Mouse (Mus musculus) Patski (cell line): Measurements from ENCODE around the gene Epdr1. TPM values are rescaled to one million over a fixed set of nuclear protein-coding genes. Genes with fewer than 3 reads are reported as not detected.
A peak's percentile ranks its signal among the peaks of the same experiment; 100 is the strongest.

ENCODE experiments used
- ATAC-seq: fragments of 100-300 bp; one replicate; pipeline ENCODE4 v1.8.0; 2021
- CTCF ChIA-PET: fragments of 350-600 bp; sonication (Branson Sonifier 250); formaldehyde crosslinking; loops from one replicate; lab custom pipeline; 2022; ENCODE audit warnings: inconsistent platforms; lab: Charles Lee
- POLR2A ChIA-PET: fragments of 350-600 bp; sonication (Branson Sonifier 250); formaldehyde crosslinking; loops from one replicate; lab custom pipeline; 2022; ENCODE audit warnings: antibody characterized with exemption, inconsistent platforms; lab: Charles Lee
- DNase-seq: peaks from one replicate; pipeline ENCODE4 v3.0.0-alpha.2; 2011; ENCODE audit warnings: low read depth, low spot score
- H3K27me3 ChIP-seq: fragments of 371-371 bp; one replicate; pipeline ENCODE4 v1.5.1; 2021
- CTCF ChIP-seq: fragments of 100-300 bp; IDR thresholded peaks from one replicate; pipeline ENCODE4 v1.5.1; 2021
- in situ Hi-C: fragments of 300-500 bp; cut with MboI; formaldehyde crosslinking; loops from 3 replicates; pipeline ENCODE4 v1.11.1; 2018; ENCODE audit warnings: low pct_unique_long_range_greater_than_20kb, mixed read lengths
- polyA plus RNA-seq: library from polyadenylated mRNA; unstranded; gene quantifications from one replicate; pipeline ENCODE4 v1.2.3, GENCODE M21; 2021

Epdr1 gene
- polyA plus RNA-seq, 1 experiment from 2014 or later: 62.1 TPM

GRCm38 (mm10) chr13:19626473-19626872 is 6.7 kb upstream of the Epdr1 start:
- in situ Hi-C loops: loop anchor here (25.0 kb wide), 1 partner anchor 164 kb away; no protein-coding TSS in a partner anchor
- DNase-seq (no peak), ATAC-seq (peak; percentile 63)
- H3K27me3 ChIP-seq: no peaks in the 10 kb centered on the region
- ChIA-PET POLR2A (interaction anchor here (1.0 kb wide), 1 partner anchor 41 kb away, joined by 3 read pairs; no protein-coding TSS in a partner anchor), CTCF (interaction anchor here (1.2 to 1.3 kb wide), 2 partner anchors 9 to 262 kb away, joined by 3 to 10 read pairs; no protein-coding TSS in a partner anchor)
- TF ChIP-seq CTCF: no peak

- ChIA-PET POLR2A (no interaction called here), CTCF (interaction anchor here (0.6 kb wide), 1 partner anchor 259 kb away, joined by 3 read pairs; no protein-coding TSS in a partner anchor)
- DNase-seq (no peak), ATAC-seq (no peak)
- no peaks in the 10 kb centered on the region for H3K27me3 ChIP-seq
- no peak for TF ChIP-seq CTCF
- in situ Hi-C loops: loop anchor here (25.0 kb wide), 1 partner anchor 162 kb away; no protein-coding TSS in a partner anchor
These were observed 5.0 kb upstream of the Epdr1 start for GRCm38 (mm10) chr13:19624632-19625320.

GRCm38 (mm10) chr13:19623228-19623905 is 3.6 kb upstream of the Epdr1 start:
- POLR2A ChIA-PET: no interaction called here
- no peak for DNase-seq
- in situ Hi-C loops: no loop called here
- TF ChIP-seq CTCF: no peak
- no peak for ATAC-seq
- CTCF ChIA-PET: interaction anchor here (0.8 to 1.6 kb wide), 4 partner anchors 12 to 174 kb away, joined by 3 to 6 read pairs (median 3); no protein-coding TSS in a partner anchor
- no peaks in the 10 kb centered on the region for H3K27me3 ChIP-seq

- H3K27me3 ChIP-seq: no peaks in the 10 kb centered on the region
- ChIA-PET CTCF (interaction anchor here (1.3 to 1.6 kb wide), 3 partner anchors 12 to 173 kb away, joined by 3 to 6 read pairs (median 3); no protein-coding TSS in a partner anchor), POLR2A (no interaction called here)
- ATAC-seq (no peak), DNase-seq (no peak)
- in situ Hi-C loops: no loop called here
- TF ChIP-seq CTCF: peak; percentile 20
These were observed 3.0 kb upstream of the Epdr1 start, which contains the start of gene Sfrp4 for GRCm38 (mm10) chr13:19622573-19623227. TSS of gene Sfrp4 (plus strand) at chr13:19623104.

- CTCF ChIA-PET: interaction anchor here (0.8 to 1.7 kb wide), 3 partner anchors 22 to 254 kb away, joined by 3 read pairs; no protein-coding TSS in a partner anchor
- no peak for DNase-seq
- peak; percentile 31 for ATAC-seq
- POLR2A ChIA-PET: no interaction called here
- in situ Hi-C loops: no loop called here
- H3K27me3 ChIP-seq: no peaks in the 10 kb centered on the region
- TF ChIP-seq CTCF: no peak
These were observed 899 bp downstream of the Epdr1 start for GRCm38 (mm10) chr13:19618841-19619215.

- ChIA-PET POLR2A (no interaction called here), CTCF (interaction anchor here (1.1 to 1.7 kb wide), 4 partner anchors 21 to 168 kb away, joined by 3 read pairs; no protein-coding TSS in a partner anchor)
- DNase-seq (no peak), ATAC-seq (no peak)
- no peak for TF ChIP-seq CTCF
- no peaks in the 10 kb centered on the region for H3K27me3 ChIP-seq
- in situ Hi-C loops: no loop called here
These were observed 1.6 kb downstream of the Epdr1 start for GRCm38 (mm10) chr13:19618081-19618480.

DNA sequence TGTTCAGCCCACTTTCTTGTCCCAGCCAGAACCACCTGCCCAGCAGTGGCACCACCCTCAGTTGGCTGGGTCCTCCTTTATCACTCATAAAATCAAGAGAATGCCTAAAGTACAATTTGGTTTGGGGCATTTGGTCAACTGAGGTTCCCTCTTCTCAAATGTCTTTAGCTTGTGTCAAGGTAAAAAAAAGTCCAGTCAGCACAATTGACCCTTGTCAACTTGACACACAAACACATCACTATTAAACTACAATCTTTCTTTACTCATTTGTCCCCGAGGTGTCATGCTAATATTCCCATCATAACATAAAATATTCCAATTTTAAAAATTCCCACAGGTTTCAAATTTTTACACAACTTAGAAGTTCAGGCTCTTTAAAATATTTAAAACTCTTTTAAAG is 5.4 kb downstream of the Epdr1 start:
- DNase-seq (no peak), ATAC-seq (no peak)
- H3K27me3 ChIP-seq: no peaks in the 10 kb centered on the region
- in situ Hi-C loops: no loop called here
- ChIA-PET CTCF (interaction anchor here (0.9 to 1.1 kb wide), 2 partner anchors 12 to 44 kb away, joined by 3 read pairs; no protein-coding TSS in a partner anchor), POLR2A (no interaction called here)
- TF ChIP-seq CTCF: no peak

DNA sequence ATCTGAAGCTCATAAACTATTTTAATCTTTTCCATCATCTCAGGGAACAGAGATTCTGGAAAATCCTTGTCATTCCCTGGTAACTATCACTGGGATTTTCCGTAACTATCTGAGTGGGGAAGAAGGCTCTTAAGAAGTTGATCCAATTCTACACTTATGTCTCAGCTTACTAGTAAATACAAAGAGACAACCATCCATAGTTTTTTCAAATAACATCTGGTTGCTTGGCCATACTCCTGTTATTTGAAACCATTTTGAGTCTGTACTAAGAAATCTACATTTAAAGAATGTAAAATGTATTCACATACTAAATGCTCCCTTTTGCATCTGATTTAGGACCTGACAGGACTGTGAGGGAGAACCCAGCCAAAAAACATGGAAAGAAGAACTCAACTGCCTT is 6.3 kb downstream of the Epdr1 start:
- CTCF ChIA-PET: interaction anchor here (0.9 to 1.3 kb wide), 2 partner anchors 44 to 128 kb away, joined by 3 read pairs; no protein-coding TSS in a partner anchor
- POLR2A ChIA-PET: no interaction called here
- TF ChIP-seq CTCF: no peak
- no peaks in the 10 kb centered on the region for H3K27me3 ChIP-seq
- in situ Hi-C loops: no loop called here
- no peak for DNase-seq
- ATAC-seq: no peak

GRCm38 (mm10) chr13:19612963-19613362 is 6.8 kb downstream of the Epdr1 start:
- ChIA-PET POLR2A (no interaction called here), CTCF (interaction anchor here (1.3 kb wide), 1 partner anchor 128 kb away, joined by 3 read pairs; no protein-coding TSS in a partner anchor)
- no peak for TF ChIP-seq CTCF
- in situ Hi-C loops: no loop called here
- ATAC-seq (no peak), DNase-seq (no peak)
- no peaks in the 10 kb centered on the region for H3K27me3 ChIP-seq

DNA sequence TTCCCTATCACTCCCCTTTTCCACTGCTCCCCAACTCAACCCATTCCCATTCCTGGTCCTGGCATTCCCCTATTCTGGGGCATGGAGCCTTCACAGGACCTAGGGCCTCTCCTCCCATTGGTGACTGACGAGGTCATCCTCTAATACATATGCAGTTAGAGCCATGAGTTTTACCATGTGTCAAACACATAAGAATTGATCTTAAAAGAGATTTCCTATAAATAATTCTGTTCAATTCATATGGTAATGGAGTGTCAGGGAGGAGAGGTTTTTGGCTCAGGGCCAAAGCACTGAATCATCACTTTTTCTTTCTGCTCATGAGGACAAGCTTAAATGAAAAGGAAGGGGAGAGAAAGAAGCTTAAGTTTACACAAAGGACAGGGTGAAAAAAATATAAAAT is 7.4 kb downstream of the Epdr1 start:
- no peaks in the 10 kb centered on the region for H3K27me3 ChIP-seq
- TF ChIP-seq CTCF: no peak
- DNase-seq (no peak), ATAC-seq (no peak)
- CTCF ChIA-PET: interaction anchor here (1.3 kb wide), 1 partner anchor 127 kb away, joined by 3 read pairs; no protein-coding TSS in a partner anchor
- in situ Hi-C loops: no loop called here
- POLR2A ChIA-PET: no interaction called here
